Mouse (Mus musculus) left cerebral cortex, postnatal 14 days (tissue): ENCODE results near the gene Skida1. TPM values are rescaled to one million over a fixed set of nuclear protein-coding genes. Genes with fewer than 3 reads are reported as not detected.

Experiments used
- DNase-seq, 2 experiments: peaks; one replicate each; pipeline ENCODE4 v3.0.0; 2021 to 2022; ENCODE audit warnings: low spot score in 2 of 2, mixed read lengths in 1 of 2
- intact Hi-C: fragments of 180-260 bp; cut with DNase I; formaldehyde crosslinking; loops from one replicate; pipeline ENCODE4 v1.15.1; 2025
- microRNA-seq, 2 experiments: library from miRNA; unstranded; fragments of <30 nt; microRNA quantifications; one replicate each; pipeline ENCODE4 v1.2.0; 2022
- total RNA-seq, 2 experiments: library from RNA; stranded (reverse); gene quantifications; 2 replicates each; pipeline ENCODE4 v1.2.3; 2021

The Skida1 gene
- total RNA-seq, 2 experiments from 2014 or later: 7.1 to 8.1 TPM

- intact Hi-C loops: loop anchor here (5.0 to 10.0 kb wide), 6 partner anchors 35 to 665 kb away; partner anchors contain the start of gene Spag6
- DNase-seq: peak; percentile 95
Measured at GRCm38 (mm10) chr2:18027448-18028139, 21.3 kb downstream of the Skida1 start.

GRCm38 (mm10) chr2:18026116-18026947 lies 22.5 kb downstream of the Skida1 start:
- intact Hi-C loops: loop anchor here (5.0 to 10.0 kb wide), 6 partner anchors 36 to 666 kb away; partner anchors contain the start of gene Spag6
- peak in 1 of 2 experiments; percentile 38 for DNase-seq

- no peak for DNase-seq
- intact Hi-C loops: loop anchor here (5.0 to 10.0 kb wide), 6 partner anchors 37 to 667 kb away; partner anchors contain the start of gene Spag6
Measured at GRCm38 (mm10) chr2:18025781-18026115, 23.1 kb downstream of the Skida1 start.

- intact Hi-C loops: loop anchor here (5.0 to 10.0 kb wide), 6 partner anchors 37 to 667 kb away; partner anchors contain the start of gene Spag6
- DNase-seq: no peak
Measured at GRCm38 (mm10) chr2:18025116-18025515, 23.7 kb downstream of the Skida1 start.

GRCm38 (mm10) chr2:18022886-18023285 lies 26.0 kb downstream of the Skida1 start:
- no peak for DNase-seq
- intact Hi-C loops: loop anchor here (10.0 kb wide), 2 partner anchors 168 to 378 kb away; no protein-coding TSS in a partner anchor

- no peak for DNase-seq
Measured at GRCm38 (mm10) chr2:18019122-18019521, 29.7 kb downstream of the Skida1 start.

GRCm38 (mm10) chr2:18017321-18017720 lies 31.5 kb downstream of the Skida1 start:
- intact Hi-C loops: no loop called here
- no peak for DNase-seq

More at GRCm38 (mm10) chr2:18019122-18019521, 29.7 kb downstream of the Skida1 start:
- intact Hi-C loops: no loop called here

GRCm38 (mm10) chr2:18016639-18017038 lies 32.2 kb downstream of the Skida1 start:
- intact Hi-C loops: no loop called here
- no peak for DNase-seq

GRCm38 (mm10) chr2:18015581-18015980 lies 33.3 kb downstream of the Skida1 start:
- intact Hi-C loops: no loop called here
- no peak for DNase-seq

- intact Hi-C loops: no loop called here
- DNase-seq: no peak
Measured at GRCm38 (mm10) chr2:18012866-18013265, 36.0 kb downstream of the Skida1 start.

GRCm38 (mm10) chr2:18011226-18011625 lies 37.6 kb downstream of the Skida1 start:
- intact Hi-C loops: no loop called here
- DNase-seq: no peak

- peak in 1 of 2 experiments; percentile 11 for DNase-seq
- intact Hi-C loops: loop anchor here (5.0 kb wide), 1 partner anchor 807 kb away; no protein-coding TSS in a partner anchor
Measured at GRCm38 (mm10) chr2:18005137-18005536, 43.7 kb downstream of the Skida1 start.

- no peak for DNase-seq
- intact Hi-C loops: no loop called here
Measured at GRCm38 (mm10) chr2:18004286-18004685, 44.6 kb downstream of the Skida1 start.

GRCm38 (mm10) chr2:18002306-18002705 lies 46.5 kb downstream of the Skida1 start:
- intact Hi-C loops: no loop called here
- no peak for DNase-seq

GRCm38 (mm10) chr2:17996858-17997257 lies 52.0 kb downstream of the Skida1 start, which contains the start of gene H2al2a:
Gene H2al2a, minus strand, starts transcription at chr2:17996958.
- no peak for DNase-seq
- intact Hi-C loops: no loop called here

Small RNA genes lying within 50 kb of the gene (microRNA-seq; reads per million reads assigned to microRNA genes)
- 1.3 to 2.0 reads per million in 2 experiments for gene Mir7655

Other genes starting within 250 kb of the Skida1 start
- gene H2al2a, start 52.1 kb downstream of the Skida1 start, total RNA-seq: not detected
- gene A930004D18Rik, start 11.3 kb downstream of the Skida1 start, total RNA-seq: 1 to 10 TPM; 1.5 to 1.6 TPM
- gene Mllt10, start 6.2 kb upstream of the Skida1 start, total RNA-seq: 10 to 100 TPM; 47.7 TPM